Mouse (Mus musculus): ENCODE measurements around the gene Slc22a8. TPM values are rescaled to one million over a fixed set of nuclear protein-coding genes. Genes with fewer than 3 reads are reported as not detected.

Gene Slc22a8
- total RNA-seq, 2 experiments from 2014 or later, result 0.58 to 1.4 TPM

DNA sequence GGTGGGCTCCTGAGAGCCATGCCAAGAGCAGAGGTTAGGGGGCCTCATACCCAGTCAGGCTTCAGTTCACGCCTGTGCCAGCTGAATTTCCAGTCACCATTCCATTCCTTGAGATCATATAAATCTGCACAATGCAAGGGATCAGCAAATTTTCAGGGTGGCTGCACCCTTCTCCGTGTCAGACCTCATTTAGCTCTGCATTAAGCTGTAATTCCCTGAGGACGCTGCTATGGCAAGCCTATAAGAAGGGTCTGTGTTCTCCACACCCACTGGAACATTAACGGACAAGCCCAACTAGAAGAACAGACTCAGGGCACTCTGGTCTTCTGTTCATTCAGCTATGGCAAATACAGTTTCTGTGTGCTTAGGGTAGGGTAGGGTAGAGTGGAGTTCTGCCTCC, 6.2 kb downstream of the Slc22a8 start:
- no peak for DNase-seq

DNA sequence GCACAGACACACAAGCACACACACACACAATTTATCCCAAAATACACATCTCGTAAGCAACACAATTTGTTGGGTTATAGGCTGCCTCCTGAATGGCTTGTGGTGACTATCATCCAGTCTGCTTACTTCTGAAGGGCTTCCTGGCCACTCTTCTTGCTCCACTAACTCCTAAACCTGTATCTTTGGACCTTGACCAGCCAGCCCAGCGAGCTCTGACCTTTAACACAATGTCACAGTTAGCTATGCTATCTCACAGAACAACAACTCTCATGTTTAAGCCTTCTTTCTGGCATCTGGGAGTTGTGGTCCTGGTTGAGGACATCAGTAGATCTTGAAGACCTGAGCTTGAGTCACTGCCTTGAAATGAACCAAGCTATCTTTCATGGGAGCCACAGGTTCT, 8.2 kb downstream of the Slc22a8 start:
- no peak for DNase-seq

DNA sequence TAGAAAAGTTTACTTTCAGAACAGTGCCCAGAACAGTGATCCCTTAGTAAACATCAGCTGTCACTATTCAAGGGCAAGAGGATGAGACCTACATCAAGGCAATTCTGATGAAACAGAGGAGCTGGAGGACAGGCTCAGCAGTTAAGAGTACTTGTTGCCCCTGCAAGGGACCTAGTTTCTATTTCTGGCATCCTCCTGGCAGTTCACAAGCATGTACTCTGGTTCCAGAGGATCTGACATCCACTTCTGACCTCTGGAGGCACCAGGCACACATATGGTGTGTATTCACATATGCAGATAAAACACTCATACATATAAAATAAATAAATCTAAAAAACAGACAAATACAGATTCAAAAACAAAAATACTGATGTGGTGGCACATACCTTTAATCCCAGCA, 10.9 kb downstream of the Slc22a8 start:
- DNase-seq, result no peak

DNA sequence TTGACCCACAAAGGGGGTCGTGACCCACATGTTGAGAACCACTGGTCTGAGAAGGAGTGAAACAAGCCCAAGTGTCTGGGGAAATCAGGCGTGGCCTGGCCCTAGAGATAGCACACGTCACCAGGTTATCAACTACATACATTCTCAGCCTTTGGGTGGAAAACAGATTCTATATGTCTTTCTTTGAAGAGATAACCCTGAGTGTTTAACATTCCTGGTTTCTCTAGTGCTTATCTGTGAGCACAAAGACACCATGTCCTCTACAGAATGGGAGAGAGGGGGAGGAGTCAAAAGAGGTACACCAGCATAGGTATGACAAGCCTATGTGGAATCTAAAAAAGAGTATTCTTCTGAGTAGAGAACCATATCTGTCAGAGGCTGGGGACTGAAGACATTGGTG, 11.9 kb downstream of the Slc22a8 start:
- DNase-seq, result no peak

DNA sequence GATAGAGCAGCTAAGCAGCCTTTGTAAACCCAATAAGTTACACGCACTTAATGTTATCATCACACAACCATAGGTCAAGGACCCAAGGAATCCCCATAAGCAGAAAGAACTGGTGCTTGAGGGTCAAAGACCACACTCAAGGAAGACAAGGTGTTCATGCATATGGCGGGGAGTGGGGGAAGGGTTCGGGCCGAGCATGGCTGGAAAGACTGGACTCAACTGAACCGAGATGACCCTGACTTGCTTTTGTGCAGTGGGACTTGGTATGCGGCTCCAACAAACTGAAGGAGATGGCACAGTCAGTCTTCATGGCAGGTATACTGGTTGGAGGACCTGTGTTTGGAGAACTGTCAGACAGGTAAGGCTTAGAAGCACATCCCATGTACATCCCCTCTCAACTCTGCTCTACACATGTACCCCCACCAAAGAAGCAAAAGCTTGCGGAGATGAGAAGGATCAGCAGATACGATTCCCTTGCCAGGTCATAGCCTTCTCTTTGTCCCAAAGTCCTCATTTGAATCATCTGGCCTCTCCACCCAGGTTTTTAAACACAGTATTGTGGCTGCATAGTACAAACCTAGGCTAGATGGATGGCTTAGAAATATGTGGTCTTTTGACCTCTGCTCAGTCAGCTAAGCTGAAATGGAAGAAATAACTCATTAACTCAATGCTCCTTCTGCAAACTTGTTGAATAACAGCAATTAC, 13.6 kb downstream of the Slc22a8 start:
- DNase-seq, result no peak

DNA sequence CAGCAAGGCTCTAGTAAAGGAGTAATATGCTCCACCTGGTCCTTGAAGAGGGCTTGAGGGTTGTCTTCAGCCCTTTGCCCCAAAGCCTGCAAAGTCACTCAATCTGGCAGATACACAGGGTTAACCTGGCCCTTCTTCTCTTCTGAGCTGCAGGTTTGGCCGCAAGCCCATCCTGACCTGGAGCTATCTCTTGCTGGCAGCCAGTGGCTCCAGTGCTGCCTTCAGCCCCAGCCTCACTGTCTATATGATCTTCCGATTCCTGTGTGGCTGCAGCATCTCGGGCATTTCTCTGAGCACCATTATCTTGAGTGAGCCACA, 14.1 kb downstream of the Slc22a8 start:
- no peak for DNase-seq

DNA sequence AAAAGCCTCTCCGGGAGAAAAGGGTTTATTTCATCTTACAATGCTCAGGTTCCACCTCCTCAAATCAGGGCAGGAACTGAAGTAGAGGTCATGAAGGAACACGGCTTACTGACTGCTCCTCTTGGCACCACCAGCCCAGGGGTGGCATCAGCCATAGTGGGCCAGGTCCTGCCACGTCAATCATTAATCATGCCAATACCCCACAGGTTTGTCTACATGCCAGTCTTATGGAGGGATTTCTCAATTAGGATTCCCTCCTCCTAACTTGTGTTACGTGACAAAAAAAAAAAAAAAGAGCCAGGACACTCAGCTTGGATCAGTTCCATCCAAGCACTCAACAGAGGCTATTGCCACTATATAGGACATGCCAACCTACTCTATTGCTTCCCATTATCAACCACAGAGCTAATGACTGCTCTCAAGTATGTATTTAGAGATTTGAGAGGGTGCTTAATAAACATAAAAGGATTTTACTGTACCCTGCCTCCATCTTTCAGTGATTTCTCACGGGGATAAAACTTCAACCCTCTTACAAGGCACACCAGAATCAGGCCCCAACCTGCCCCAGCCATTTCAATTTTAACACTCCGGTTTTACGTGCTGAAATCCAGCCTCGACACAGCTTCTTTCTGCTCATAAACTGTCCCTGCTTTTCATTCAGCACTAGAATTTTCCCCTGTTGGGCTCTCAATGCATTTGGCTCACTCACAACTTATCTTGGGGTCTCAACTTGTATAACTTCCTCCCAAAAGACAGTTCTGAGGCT, 20.5 kb downstream of the Slc22a8 start:
- no peak for DNase-seq

DNA sequence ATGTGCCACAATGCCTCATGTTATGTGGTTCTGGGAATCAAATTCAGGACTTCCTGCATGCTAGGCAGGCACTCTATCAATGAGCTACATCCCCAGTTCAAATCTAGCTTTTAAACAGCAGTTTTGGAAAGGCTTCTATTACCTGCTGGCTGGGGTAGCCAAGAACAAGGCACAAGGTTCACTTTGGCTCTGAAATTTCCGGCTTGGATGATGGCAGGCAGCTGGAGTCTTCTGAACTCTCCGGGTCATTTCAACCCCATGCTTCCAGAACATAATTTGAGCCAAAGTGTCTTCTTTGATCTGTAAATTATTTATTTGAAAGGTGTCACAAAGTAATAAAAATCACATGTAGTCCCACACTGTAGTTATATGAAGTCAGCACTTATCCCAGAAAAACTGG, 22.1 kb downstream of the Slc22a8 start:
- no peak for DNase-seq

DNA sequence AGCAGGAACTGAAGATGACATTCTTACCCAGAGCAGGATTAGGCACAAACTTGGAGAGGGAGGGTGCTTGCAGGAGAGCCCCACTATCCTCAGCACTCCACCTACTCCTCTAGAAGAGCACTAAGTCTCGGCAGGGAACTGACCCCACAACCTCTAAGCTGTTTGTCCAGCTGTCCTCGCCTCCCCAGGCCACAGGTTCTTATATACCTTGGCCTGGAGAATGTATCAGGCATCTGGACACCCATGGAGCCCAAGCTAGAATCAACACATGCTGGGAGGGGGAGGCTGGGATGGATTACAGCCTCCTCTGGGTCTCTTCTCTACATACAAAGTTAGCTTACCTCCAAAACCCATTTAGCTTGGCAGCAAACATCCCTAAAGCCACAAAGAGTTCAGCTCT, 23.3 kb downstream of the Slc22a8 start:
- DNase-seq, result no peak

DNA sequence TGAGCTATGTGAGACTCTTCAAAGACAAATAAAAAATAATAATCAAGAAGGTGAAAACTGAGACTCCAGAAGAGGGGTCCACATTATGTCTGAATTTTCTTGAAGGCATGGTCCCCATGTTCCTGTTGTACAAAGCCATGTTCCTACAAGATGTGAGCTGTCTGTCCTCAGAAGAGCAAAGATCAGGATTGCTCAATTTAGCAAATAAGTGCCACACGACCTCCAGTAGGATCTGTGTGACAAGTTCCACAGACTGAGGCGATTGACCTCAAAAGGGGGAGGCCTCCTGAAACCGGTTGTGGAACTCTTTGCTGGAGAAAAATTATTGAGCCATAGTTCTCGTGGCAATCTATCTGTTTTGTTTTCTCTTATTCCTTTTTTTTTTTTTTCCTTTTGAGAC, 25.3 kb downstream of the Slc22a8 start:
- DNase-seq, result no peak

DNA sequence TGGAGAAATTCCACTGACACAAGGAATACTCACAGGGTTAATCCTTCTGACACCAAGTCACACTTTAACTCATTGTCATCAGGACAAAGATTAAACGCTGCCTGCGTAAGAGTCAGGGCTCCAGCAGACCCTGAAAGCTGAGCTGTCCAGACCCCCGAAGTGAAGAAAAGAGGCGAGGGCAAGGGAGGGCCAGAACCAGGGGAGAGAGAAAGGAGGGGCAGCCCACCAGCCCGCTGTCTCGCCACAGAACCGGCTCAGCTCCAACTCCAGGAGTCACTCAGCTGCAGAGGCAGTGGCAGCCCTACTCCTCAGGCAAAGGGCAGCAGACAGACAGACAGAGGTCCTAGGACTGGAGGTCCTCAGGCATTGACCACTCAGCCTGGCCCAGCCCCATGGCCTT, 26.9 kb downstream of the Slc22a8 start, which contains the start of gene Slc22a6:
Gene Slc22a6 (plus strand): TSS at position 136 of the 400 bp plus-strand sequence.
- DNase-seq, result no peak

DNA sequence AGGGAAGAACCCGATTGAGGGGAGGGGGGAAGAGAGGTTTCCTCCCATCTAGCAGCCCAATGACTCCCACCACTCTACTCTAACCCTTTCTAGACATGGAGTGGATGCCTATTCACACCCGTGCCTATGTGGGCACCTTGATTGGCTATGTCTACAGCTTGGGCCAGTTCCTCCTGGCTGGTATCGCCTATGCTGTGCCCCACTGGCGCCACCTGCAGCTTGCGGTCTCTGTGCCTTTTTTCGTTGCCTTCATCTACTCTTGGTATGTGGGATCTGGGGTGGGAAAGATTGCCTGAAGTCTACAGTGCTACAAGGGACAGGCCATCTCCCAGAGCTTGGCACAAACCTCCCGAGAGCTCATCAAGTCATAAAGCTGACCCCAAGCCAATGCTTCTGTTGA, 30.0 kb downstream of the Slc22a8 start:
- no peak for DNase-seq

DNA sequence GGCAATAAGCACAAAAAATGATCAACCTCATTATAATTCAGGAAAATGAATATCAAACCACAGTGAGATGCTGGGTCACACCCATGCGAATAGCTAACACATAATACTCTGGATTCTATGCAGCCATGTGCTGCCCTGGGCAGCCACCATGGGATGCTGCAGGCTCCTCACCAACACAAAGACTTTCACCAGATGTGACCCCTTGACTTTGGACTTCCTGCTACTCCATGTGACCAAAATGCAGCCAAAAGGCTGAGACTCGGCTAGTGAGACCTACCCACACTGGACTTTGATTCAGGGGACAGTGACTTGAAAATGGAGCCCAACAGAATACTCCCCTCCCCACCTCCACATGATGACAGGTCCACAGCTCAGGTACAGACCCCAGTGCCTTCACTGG, 39.2 kb downstream of the Slc22a8 start:
- peak; percentile 7 for DNase-seq

DNA sequence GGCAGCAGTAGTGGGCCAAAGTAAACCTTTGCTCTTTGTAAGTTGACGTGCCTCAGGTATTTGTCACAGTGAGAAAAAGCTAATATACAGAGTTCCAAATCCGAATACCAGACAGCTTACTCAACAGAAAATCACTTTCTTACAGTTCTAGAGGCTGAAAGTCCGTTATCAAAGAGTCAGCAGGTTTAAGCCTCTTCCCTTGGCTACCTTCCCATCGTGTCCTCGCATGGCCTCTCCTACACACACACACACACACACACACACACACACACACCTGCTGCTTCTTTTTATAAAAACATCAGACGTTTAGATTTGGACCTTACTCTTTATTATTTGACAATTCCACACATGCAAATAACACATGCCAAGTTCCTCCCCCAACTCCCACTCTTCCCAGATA, 39.8 kb downstream of the Slc22a8 start:
- peak; percentile 9 for DNase-seq

DNA sequence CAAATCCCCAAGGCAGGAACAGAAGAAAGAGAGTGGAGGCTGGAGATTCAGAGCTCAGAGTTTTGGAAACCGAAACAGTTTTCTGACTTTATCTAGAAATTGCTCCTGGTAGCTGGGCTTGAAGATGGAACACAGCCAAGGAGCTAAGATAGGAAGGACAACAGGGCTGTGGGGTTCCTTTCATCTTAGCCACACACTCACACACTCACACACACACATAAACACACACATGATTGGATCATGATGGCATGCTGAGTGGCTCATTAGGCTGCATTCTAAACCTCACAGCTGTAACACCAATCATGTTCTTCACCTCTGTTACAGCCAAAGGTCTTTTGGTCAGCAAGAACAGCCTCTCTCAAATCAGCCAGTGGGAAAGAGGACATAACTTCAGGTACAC, 41.0 kb downstream of the Slc22a8 start:
- no peak for DNase-seq

DNA sequence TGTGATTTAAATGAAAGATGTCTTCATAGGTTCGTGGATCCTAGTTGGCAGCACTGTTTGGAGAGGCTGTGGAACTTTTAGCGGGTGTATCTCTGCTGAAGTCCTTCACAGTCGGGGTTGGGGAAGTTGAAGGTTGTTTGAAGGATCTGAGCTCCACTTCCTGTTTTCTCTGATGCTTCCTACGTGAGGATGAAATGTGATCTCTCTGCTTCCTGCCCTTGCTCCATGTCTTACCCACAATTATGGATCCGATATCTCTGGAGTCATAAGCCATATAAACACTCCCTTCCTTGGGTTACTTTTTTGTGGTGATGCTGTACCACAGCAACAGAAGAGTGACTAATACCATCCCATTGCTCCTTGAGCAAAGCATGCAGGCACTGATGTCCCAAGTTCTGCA, 51.0 kb downstream of the Slc22a8 start:
- no peak for DNase-seq

DNA sequence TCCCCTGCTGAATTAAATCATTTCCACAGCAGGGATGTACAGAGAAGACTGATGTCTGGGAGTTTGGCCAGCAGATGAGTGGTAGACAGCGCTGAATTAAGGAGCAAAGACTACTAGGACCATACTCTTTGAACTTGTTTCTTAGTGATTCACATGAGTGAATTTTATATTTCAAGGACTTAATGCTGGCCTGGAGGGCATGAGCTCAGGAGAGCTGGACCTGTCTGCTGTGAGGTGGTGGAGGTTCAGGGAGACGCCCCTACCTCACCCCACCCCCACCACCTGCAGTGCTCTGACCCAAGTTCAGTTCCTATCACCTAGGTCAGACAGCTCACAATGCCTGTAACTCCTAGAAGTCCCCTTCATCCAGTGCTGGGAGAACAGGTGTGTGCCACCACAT, 55.3 kb downstream of the Slc22a8 start:
- DNase-seq, result no peak

DNA sequence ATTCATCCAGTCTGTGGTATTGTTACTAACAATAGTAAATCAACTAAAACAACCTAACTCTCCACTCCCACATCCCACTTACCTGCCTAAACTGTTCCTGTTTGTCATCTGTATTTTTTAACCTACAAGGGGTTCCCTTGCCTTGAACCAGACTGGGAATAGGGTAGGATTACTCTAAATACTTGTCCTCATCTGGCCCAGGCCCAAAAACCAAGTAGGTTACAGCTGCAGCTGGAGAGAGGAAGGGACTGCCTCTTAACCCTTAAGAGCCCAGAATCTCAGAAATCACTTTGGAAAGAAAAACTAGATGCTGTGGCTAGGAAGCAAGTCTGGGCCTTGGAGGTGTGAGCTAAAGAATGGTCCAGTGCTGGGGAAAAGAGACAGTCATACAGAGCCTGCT, 64.8 kb downstream of the Slc22a8 start:
- no peak for DNase-seq

DNA sequence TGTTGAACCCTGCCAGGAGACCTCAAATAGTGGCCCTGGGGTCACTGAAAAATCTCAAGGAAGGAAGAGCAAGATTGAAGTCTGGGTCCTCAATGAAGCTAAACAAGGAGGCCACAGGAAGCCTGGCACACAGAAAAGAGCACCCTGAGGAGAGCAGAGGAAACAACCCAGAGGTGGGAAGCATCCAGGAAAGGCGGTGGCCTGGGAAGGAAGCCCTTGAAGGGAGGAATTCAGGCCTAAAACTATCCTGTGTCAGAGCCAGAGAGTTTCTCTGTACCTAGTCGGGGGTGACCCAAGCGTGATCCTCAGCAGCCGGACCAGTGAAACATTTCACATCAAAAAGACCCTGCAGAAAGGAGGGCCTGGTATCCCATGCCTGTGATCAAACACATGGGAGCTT, 65.3 kb downstream of the Slc22a8 start:
- no peak for DNase-seq

Other genes starting within 250 kb of the Slc22a8 start
- not detected for gene Slc22a30, start 186.1 kb upstream of the Slc22a8 start, total RNA-seq (2021)
- not detected for gene Slc22a6, start 26.8 kb downstream of the Slc22a8 start, total RNA-seq (2021)
- 1 to 10 TPM; 2.1 to 2.5 TPM for gene Chrm1, start 72.5 kb downstream of the Slc22a8 start, total RNA-seq (2021)
- gene Slc3a2, start 132.1 kb downstream of the Slc22a8 start, total RNA-seq (2021), result 100 to 1,000 TPM in 1 of 2 experiments, 10 to 100 TPM in 1; 97.4 to 178 TPM
- 10 to 100 TPM; 51.1 to 58.8 TPM for gene Wdr74, start 144.6 kb downstream of the Slc22a8 start, total RNA-seq (2021)
- 1 to 10 TPM; 1.3 to 3.1 TPM for gene 1700092M07Rik, start 149.5 kb downstream of the Slc22a8 start, total RNA-seq (2021)
- 10 to 100 TPM; 73.8 to 75.8 TPM for gene Stx5a, start 150.2 kb downstream of the Slc22a8 start, total RNA-seq (2021)
- 100 to 1,000 TPM in 1 of 2 experiments, 10 to 100 TPM in 1; 88.6 to 107 TPM for gene Nxf1, start 165.8 kb downstream of the Slc22a8 start, total RNA-seq (2021)
- 100 to 1,000 TPM; 101 to 127 TPM for gene Tmem223, start 179.7 kb downstream of the Slc22a8 start, total RNA-seq (2021)
- 10 to 100 TPM; 48.6 to 50.0 TPM for gene Tmem179b, start 183.2 kb downstream of the Slc22a8 start, total RNA-seq (2021)
- gene Taf6l, start 195.2 kb downstream of the Slc22a8 start, total RNA-seq (2021), result 10 to 100 TPM; 12.4 to 19.5 TPM
- 10 to 100 TPM; 81.3 to 90.4 TPM for gene Polr2g, start 207.3 kb downstream of the Slc22a8 start, total RNA-seq (2021)
- 1 to 10 TPM; 2.0 to 2.3 TPM for gene Zbtb3, start 211.3 kb downstream of the Slc22a8 start, total RNA-seq (2021)
- gene Ttc9c, start 228.1 kb downstream of the Slc22a8 start, total RNA-seq (2021), result 10 to 100 TPM; 25.7 to 30.7 TPM
- 10 to 100 TPM; 58.0 to 62.7 TPM for gene Hnrnpul2, start 228.8 kb downstream of the Slc22a8 start, total RNA-seq (2021)
- gene AC129217.1, start 238.5 kb downstream of the Slc22a8 start, total RNA-seq (2021), result not detected
- 100 to 1,000 TPM; 157 to 160 TPM for gene Bscl2, start 246.2 kb downstream of the Slc22a8 start, total RNA-seq (2021)
- gene Gng3, start 247.9 kb downstream of the Slc22a8 start, total RNA-seq (2021), result 1 to 10 TPM; 5.8 to 9.8 TPM

Measured in adrenal gland, postnatal 10 days (tissue).